Comparison of ENCODE assay signal across 20 mouse cellular contexts in the genomic region with DNA sequence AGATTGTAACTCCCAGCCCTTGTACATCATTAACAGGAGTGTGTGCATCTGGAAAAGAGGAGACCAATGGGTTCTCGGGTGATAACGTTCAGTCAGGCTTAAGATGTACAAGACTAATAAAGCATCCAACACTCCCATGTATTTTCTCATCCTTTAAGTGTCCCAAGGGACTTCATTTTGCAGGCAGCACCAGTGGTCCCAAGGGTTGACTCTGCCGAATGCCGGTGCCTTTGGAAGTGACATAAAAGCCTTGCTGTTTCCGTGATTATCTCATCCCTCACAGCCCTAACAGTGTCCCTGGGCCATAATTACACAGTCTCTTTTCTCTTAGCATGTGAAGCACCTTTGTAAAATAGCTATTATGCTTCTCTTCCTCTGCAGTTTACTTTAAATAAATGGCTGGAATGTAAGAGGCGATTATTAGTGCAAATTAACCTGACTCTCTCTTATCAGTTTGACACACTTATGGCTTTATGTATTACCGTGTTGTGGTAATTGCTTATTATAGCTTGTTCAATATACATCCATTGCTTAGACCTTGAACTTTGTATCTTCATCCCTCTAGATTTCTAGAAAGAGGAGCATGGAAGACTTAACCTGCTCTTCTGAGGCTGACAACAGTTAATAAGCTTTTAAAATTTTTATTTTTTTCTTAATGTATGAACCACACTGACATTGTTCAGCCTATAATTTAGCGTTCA. TPM values are rescaled to one million over a fixed set of nuclear protein-coding genes. Genes with fewer than 3 reads are reported as not detected.
DNase-seq lines count a peak whose midpoint lies in the region; ATAC-seq lines count a peak whose summit lies in the region.
"Had no signal": no experiment of that assay in that cellular context is flagged by ENCODE, and none has a peak within 500 bp of the region (broad histone marks: within the 10 kb centered on the region; RNA-seq: fewer than 3 reads in every experiment).

No protein-coding gene starts in this region.

- H3K4me1 ChIP-seq in hindbrain, embryonic 12.5 days: peaks cover 3% of the 10 kb centered on the region; the same call in 1 of the 2 replicates
- no peaks in the 10 kb centered on the region for H3K4me1 ChIP-seq in hindbrain, embryonic 16.5 days (ENCODE audit: control insufficient read depth, insufficient read depth, low read depth, low read length)
- no peaks in the 10 kb centered on the region for H3K4me1 ChIP-seq in forebrain, embryonic 15.5 days
- H3K4me1 ChIP-seq in midbrain, embryonic 14.5 days (ENCODE audit: control insufficient read depth, insufficient read depth, low read length): peaks cover 6% of the 10 kb centered on the region

- no peaks in the 10 kb centered on the region for H3K9me3 ChIP-seq in hindbrain, embryonic 12.5 days (replicated peaks)
- no peaks in the 10 kb centered on the region for H3K9me3 ChIP-seq in hindbrain, embryonic 16.5 days (ENCODE audit: control insufficient read depth, low read length)
- no peaks in the 10 kb centered on the region for H3K9me3 ChIP-seq in forebrain, embryonic 15.5 days
- no peaks in the 10 kb centered on the region for H3K9me3 ChIP-seq in midbrain, embryonic 14.5 days (ENCODE audit: control insufficient read depth, low read length)

- H3K27me3 ChIP-seq in hindbrain, embryonic 12.5 days: no peaks in the 10 kb centered on the region
- no peaks in the 10 kb centered on the region for H3K27me3 ChIP-seq in hindbrain, embryonic 16.5 days (replicated peaks; ENCODE audit: control insufficient read depth, insufficient read depth, low read length)
- H3K27me3 ChIP-seq in forebrain, embryonic 15.5 days: no peaks in the 10 kb centered on the region
- H3K27me3 ChIP-seq in midbrain, embryonic 14.5 days (ENCODE audit: control insufficient read depth, insufficient read depth, low read length): no peaks in the 10 kb centered on the region

- no peaks in the 10 kb centered on the region for H3K36me3 ChIP-seq in hindbrain, embryonic 12.5 days
- H3K36me3 ChIP-seq in hindbrain, embryonic 16.5 days (ENCODE audit: control insufficient read depth, insufficient read depth, low read length): no peaks in the 10 kb centered on the region
- no peaks in the 10 kb centered on the region for H3K36me3 ChIP-seq in forebrain, embryonic 15.5 days
- no peaks in the 10 kb centered on the region for H3K36me3 ChIP-seq in midbrain, embryonic 14.5 days (ENCODE audit: control insufficient read depth, insufficient read depth, low read length)

- no peak overlapping the region for H3K4me3 ChIP-seq in hindbrain, embryonic 12.5 days
- no peak overlapping the region for H3K4me3 ChIP-seq in hindbrain, embryonic 16.5 days (ENCODE audit: low read length)
- no peak overlapping the region for H3K4me3 ChIP-seq in forebrain, embryonic 15.5 days
- no peak overlapping the region for H3K4me3 ChIP-seq in midbrain, embryonic 14.5 days (replicated peaks; ENCODE audit: low read depth, low read length)
- H3K4me3 ChIP-seq: gastrocnemius, adult 2 months; left cerebral cortex, adult 2 months had no signal

- no peak overlapping the region for H3K4me2 ChIP-seq in hindbrain, embryonic 12.5 days (replicated peaks)
- H3K4me2 ChIP-seq in hindbrain, embryonic 16.5 days (ENCODE audit: low read length): no peak overlapping the region
- no peak overlapping the region for H3K4me2 ChIP-seq in forebrain, embryonic 15.5 days (replicated peaks)
- H3K4me2 ChIP-seq in midbrain, embryonic 14.5 days (ENCODE audit: low read length): no peak overlapping the region
- H3K4me2 ChIP-seq: heart, embryonic 11.5 days had no signal

- DNase-seq in embryo, embryonic 10.5 days (ENCODE audit: low spot score): peak; percentile 27
- peak; percentile 80 for DNase-seq in midbrain, embryonic 14.5 days
- no peak for DNase-seq in urinary bladder, postnatal 4 days (ENCODE audit: low spot score in 2 of 2)
- no peak for DNase-seq in right cerebral cortex, postnatal 25 days
- DNase-seq: adrenal gland, postnatal 14 days; B cell, adult 2 months; cerebellum, postnatal 36 days; gastrocnemius, adult 2 months; heart, postnatal 4 days; kidney, adult 8-10 months; liver; lung, adult 2 months; right cerebral cortex, adult 18-20 months; thymus, adult 2 months had no signal

- peak; percentile 64; the same call in 1 of the 2 replicates for ATAC-seq in hindbrain, embryonic 12.5 days (ENCODE audit: low FRiP score)
- no peak; the same call in 1 of the 2 replicates for ATAC-seq in hindbrain, embryonic 16.5 days
- ATAC-seq in forebrain, embryonic 15.5 days (replicated peaks): peak; percentile 53; the same call in 1 of the 2 replicates
- ATAC-seq in midbrain, embryonic 14.5 days (ENCODE audit: low FRiP score, low TSS enrichment): peak; percentile 85; the same call in 1 of the 2 replicates
- ATAC-seq in granulocyte monocyte progenitor cell, adult 5-6 weeks (replicated peaks; ENCODE audit: poor library complexity, severe bottlenecking): no peak

- WGBS in hindbrain, embryonic 12.5 days: 63% methylated on average over 8 of the region's 8 CpGs
- WGBS in hindbrain, embryonic 16.5 days: 51% methylated on average over 8 of the region's 8 CpGs
- WGBS in forebrain, embryonic 15.5 days: 70% methylated on average over 8 of the region's 8 CpGs
- WGBS in midbrain, embryonic 14.5 days: 42% methylated on average over 8 of the region's 8 CpGs

- H3K27ac ChIP-seq in hindbrain, embryonic 12.5 days: no peak overlapping the region
- H3K27ac ChIP-seq in hindbrain, embryonic 16.5 days (ENCODE audit: low read depth, low read length): no peak overlapping the region
- H3K27ac ChIP-seq in forebrain, embryonic 15.5 days (replicated peaks): no peak overlapping the region
- 0 out of 2 replicates have a peak overlapping the region, but pooled peaks have one; percentile 17 for H3K27ac ChIP-seq in midbrain, embryonic 14.5 days (replicated peaks; ENCODE audit: low read depth, low read length)
- H3K27ac ChIP-seq: gastrocnemius, adult 2 months; left cerebral cortex, adult 2 months had no signal

- no peak overlapping the region for H3K9ac ChIP-seq in hindbrain, embryonic 12.5 days
- no peak overlapping the region for H3K9ac ChIP-seq in hindbrain, embryonic 16.5 days (ENCODE audit: low read depth, low read length)
- no peak overlapping the region for H3K9ac ChIP-seq in forebrain, embryonic 15.5 days (replicated peaks)
- no peak overlapping the region for H3K9ac ChIP-seq in midbrain, embryonic 14.5 days (replicated peaks; ENCODE audit: low read length)

RNA-seq across cellular contexts. Expression of gene Thsd7a, which starts 35.9 kb away (rescaled TPM):
- polyA plus RNA-seq in hindbrain, embryonic 12.5 days (2016; fragmentation: Nextera tagmentation; extraction: Ambion mirVana): 49.4 and 52.4 TPM in 2 replicates
- polyA plus RNA-seq in hindbrain, embryonic 16.5 days (2015; fragmentation: Nextera tagmentation; extraction: Ambion mirVana): 21.9 and 25.4 TPM in 2 replicates
- polyA plus RNA-seq in forebrain, embryonic 15.5 days (2015; fragmentation: Nextera tagmentation; extraction: Ambion mirVana): 13.4 and 13.8 TPM in 2 replicates
- 45.4 and 47.6 TPM in 2 replicates for polyA plus RNA-seq in midbrain, embryonic 14.5 days (2014; fragmentation: Nextera tagmentation; extraction: Ambion mirVana)
- not detected in 2 replicates for total RNA-seq in granulocyte monocyte progenitor cell, adult 5-6 weeks (2014; fragmentation: Nextera tagmentation)
- not detected in 2 replicates for total RNA-seq in granulocyte monocyte progenitor cell, adult 5-6 weeks (2017)

Comparison
In these comparisons a context has a peak if more than half of its experiments do, and no peak if none do; other contexts are left out.
1. ATAC-seq: peak in hindbrain, embryonic 12.5 days (single experiment), forebrain, embryonic 15.5 days (single experiment) and midbrain, embryonic 14.5 days (single experiment); none in hindbrain, embryonic 16.5 days (single experiment) and granulocyte monocyte progenitor cell, adult 5-6 weeks (single experiment).
2. DNase-seq: peak in embryo, embryonic 10.5 days (single experiment) and midbrain, embryonic 14.5 days (single experiment); none in urinary bladder, postnatal 4 days (0 of 2) and right cerebral cortex, postnatal 25 days (single experiment).